Mouse (Mus musculus): ENCODE results near the gene Gm10639. TPM values are rescaled to one million over a fixed set of nuclear protein-coding genes. Genes with fewer than 3 reads are reported as not detected.
"Not testable (repeated sequence)": the region's sequence is repeated elsewhere in the genome, so short reads cannot be mapped to it uniquely, and the experiment has no call there.

Gm10639 gene
- total RNA-seq, 2 experiments from 2014 or later, result not detected

- not testable (repeated sequence) for DNase-seq (ENCODE audit: low spot score in 2 of 2)
- intact Hi-C loops (cut with DNase I), result loop anchor here (10.0 kb wide), 1 partner anchor 48 kb away; no protein-coding TSS in a partner anchor
Measured at GRCm38 (mm10) chr9:78342494-78342893, 52.8 kb downstream of the Gm10639 start.

DNA sequence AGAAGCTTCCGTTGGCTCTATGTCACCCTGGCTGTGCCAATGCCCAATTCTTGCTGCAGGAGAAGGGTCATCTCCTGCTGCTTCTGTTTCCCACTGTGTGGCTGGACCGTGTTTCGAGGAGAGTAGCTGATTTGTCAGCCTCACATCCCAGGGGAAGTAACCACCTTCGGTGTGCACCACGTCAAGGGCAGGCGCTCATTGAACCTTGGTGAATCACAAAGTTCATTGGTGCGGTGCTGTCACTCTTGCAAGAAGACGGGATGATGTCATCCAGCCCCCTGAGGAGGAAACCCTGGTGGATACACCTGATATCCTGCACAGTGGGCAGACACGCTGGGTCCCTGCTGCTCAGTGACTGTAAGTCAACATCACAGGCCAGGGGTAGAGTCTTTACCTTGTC, 53.3 kb downstream of the Gm10639 start:
- DNase-seq (ENCODE audit: low spot score in 2 of 2), result not testable (repeated sequence)
- intact Hi-C loops (cut with DNase I), result loop anchor here (10.0 kb wide), 1 partner anchor 48 kb away; no protein-coding TSS in a partner anchor

DNA sequence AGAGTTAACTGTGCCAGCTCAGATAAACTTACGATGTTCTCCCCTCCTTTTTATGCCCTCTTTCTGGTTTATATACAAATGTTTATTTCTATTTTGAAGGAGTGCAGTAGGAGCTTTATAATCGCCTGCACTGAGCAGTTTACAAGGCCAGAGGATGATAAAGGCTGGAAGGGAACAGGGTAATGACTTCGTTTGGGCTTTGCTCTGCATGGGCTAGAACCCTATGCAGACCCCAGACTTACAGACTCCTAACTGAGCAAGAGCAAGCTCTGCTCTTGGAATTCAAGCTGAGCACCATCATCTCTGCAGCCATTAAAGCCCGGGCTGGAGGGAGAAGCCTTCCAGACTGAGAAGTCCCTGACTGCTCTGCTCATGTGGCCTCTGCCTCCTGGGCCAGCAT, 55.5 kb downstream of the Gm10639 start:
- not testable (repeated sequence) for DNase-seq (ENCODE audit: low spot score in 2 of 2)
- intact Hi-C loops (cut with DNase I), result loop anchor here (10.0 kb wide), 1 partner anchor 50 kb away; no protein-coding TSS in a partner anchor

- intact Hi-C loops (cut with DNase I), result loop anchor here (10.0 kb wide), 1 partner anchor 52 kb away; no protein-coding TSS in a partner anchor
- DNase-seq (ENCODE audit: low spot score in 2 of 2), result no peak
Measured at GRCm38 (mm10) chr9:78347004-78347403, 57.3 kb downstream of the Gm10639 start.

DNA sequence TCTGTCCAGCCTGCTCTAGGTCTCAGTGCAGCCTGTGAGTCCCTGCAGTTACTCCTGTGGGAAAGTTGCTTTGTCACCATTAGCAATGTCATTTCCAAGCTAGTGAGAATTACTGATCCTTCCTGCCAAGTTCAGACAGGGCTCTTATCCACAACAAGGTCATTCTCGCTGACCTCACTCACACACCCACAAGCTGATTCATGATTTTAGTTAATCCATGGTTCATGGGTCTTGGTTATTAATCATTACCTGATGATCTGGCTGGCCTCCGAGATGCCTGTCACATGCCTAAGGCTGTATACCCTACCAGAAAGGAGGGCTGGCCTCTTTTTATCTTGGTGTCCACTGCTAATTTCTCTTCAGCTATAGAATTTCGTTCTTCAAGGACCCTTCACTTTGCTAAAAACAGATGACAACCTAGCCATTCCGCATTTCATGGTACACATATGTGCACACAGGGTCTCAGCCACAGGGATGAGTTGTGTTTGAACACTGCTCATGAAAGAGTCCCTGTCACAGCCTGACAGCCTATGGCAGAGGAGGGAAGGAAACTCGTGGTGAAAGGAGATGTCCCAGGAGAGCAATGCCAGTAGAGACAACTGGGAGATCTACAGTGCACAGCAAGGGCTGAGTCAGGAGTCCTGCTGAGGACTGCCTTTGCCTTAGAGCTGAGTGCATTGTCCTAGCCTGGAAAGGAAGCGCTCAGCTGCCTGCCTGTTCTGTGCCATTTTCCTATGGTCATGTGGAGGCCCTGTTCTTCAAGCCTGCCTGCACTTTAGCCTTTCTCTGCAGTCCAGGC, 58.7 kb downstream of the Gm10639 start:
- not testable (repeated sequence) for DNase-seq (ENCODE audit: low spot score in 2 of 2)
- intact Hi-C loops (cut with DNase I), result loop anchor here (10.0 kb wide), 1 partner anchor 54 kb away; no protein-coding TSS in a partner anchor

DNA sequence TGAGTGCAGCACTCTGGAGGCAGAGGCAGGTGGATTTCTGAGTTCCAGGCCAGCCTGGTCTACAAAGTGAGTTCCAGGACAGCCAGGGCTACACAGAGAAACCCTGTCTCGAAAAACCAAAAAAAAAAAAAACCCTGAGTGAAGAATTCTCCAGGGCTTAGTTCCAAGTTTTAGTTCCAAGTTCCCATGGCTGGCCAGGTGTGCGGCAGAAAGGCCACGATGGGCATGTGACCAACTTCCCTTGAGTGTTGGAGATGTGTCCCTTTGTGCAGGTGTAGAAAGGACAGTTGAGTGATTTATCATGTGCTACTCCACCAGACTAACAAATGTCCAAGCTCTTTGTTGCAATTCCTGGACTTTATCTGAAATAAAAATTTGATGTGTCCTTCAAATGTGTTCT, 59.4 kb downstream of the Gm10639 start:
- DNase-seq (ENCODE audit: low spot score in 2 of 2), result not testable (repeated sequence)
- intact Hi-C loops (cut with DNase I), result loop anchor here (10.0 kb wide), 1 partner anchor 54 kb away; no protein-coding TSS in a partner anchor

DNA sequence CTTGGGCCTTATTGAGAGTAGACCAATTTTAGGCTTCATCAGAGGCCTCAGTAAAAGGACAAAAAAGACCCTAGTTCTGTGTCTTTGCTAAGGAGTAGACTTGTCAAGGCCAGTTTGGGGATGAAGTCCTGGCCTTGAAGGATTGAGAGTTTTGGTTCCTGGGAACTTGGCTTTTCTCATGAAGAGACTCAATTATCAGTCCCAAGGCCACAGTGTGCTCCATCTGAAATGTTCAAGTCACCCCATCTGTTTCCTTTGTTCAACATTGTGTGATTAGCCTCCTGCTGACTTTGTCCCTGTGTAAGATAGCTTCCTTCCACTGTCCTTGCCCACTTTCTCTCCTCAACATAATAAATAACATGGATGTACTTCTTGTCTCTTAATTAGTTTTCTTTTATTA, 60.3 kb downstream of the Gm10639 start:
- DNase-seq (ENCODE audit: low spot score in 2 of 2); intact Hi-C loops (cut with DNase I): not testable (repeated sequence)

GRCm38 (mm10) chr9:78351504-78352220, 61.9 kb downstream of the Gm10639 start:
- DNase-seq (ENCODE audit: low spot score in 2 of 2), result no peak

More at GRCm38 (mm10) chr9:78351504-78352220, 61.9 kb downstream of the Gm10639 start:
- intact Hi-C loops (cut with DNase I), result no loop called here

Other genes with a start within 250 kb of the Gm10639 start
- gene Gcm1, start 238.0 kb upstream of the Gm10639 start, total RNA-seq (2021), result not detected
- 100 to 1,000 TPM; 124 to 126 TPM for gene Fbxo9, start 180.9 kb upstream of the Gm10639 start, total RNA-seq (2021)
- 10 to 100 TPM; 19.3 to 20.6 TPM for gene Ick, start 180.7 kb upstream of the Gm10639 start, total RNA-seq (2021)
- gene Gsta4, start 107.1 kb upstream of the Gm10639 start, total RNA-seq (2021), result 10 to 100 TPM; 32.4 to 35.9 TPM
- not detected for gene Gsta1, start 59.3 kb upstream of the Gm10639 start, total RNA-seq (2021)
- not detected for gene Gm3776, start 32.8 kb upstream of the Gm10639 start, total RNA-seq (2021)
- not detected for gene Omt2a, start 24.9 kb downstream of the Gm10639 start, total RNA-seq (2021)
- not detected for gene Omt2b, start 37.7 kb downstream of the Gm10639 start, total RNA-seq (2021)
- not detected for gene Gsta2, start 65.9 kb downstream of the Gm10639 start, total RNA-seq (2021)
- gene Dppa5a, start 78.3 kb downstream of the Gm10639 start, total RNA-seq (2021), result not detected
- gene Ooep, start 88.8 kb downstream of the Gm10639 start, total RNA-seq (2021), result not detected
- gene Ddx43, start 105.9 kb downstream of the Gm10639 start, total RNA-seq (2021), result not detected
- under 1 TPM; 0.39 to 0.86 TPM for gene Cgas, start 153.3 kb downstream of the Gm10639 start, total RNA-seq (2021)
- gene Mto1, start 158.3 kb downstream of the Gm10639 start, total RNA-seq (2021), result 10 to 100 TPM; 23.9 to 25.2 TPM
- gene Gm17324, start 158.9 kb downstream of the Gm10639 start, total RNA-seq (2021), result 1 to 10 TPM in 1 of 2 experiments, not detected in 1; 1.5 TPM
- 1,000 to 10,000 TPM; 2,126 to 2,321 TPM for gene Eef1a1, start 199.2 kb downstream of the Gm10639 start, total RNA-seq (2021)